Mouse (Mus musculus): ENCODE measurements at regions not wholly inside any gene's neighbourhood (a gene's known extent, or its start where the extent isn't known, plus 50 kb on each side); places are given as distances from the start of the nearest gene placed in this dataset.

- WGBS: 69% methylated on average over 4 of the region's 4 CpGs
- TF ChIP-seq POLR2A (IDR thresholded peaks at IDR 0.05; ENCODE audit: low read depth, low read length): no peak
- no peak for TF ChIP-seq CTCF (IDR thresholded peaks at IDR 0.05; ENCODE audit: extremely low read depth, insufficient read length, insufficient replicate concordance, low read depth, low read length)
- Histone ChIP-seq H3K4me1 (ENCODE audit: control insufficient read depth, insufficient read depth, insufficient read length, low read length) (no peaks in the 10 kb centered on the region), H3K27ac (ENCODE audit: insufficient read depth, low read depth, low read length) (no peak overlapping the region), H3K27me3 (ENCODE audit: control insufficient read depth, insufficient read depth, low read length) (no peaks in the 10 kb centered on the region), H3K36me3 (ENCODE audit: control insufficient read depth, insufficient read depth, low read length) (no peaks in the 10 kb centered on the region), H3K4me3 (ENCODE audit: low read depth, low read length) (no peak overlapping the region)
Observed at GRCm38 (mm10) chr17:63575316-63576007, 75.6 kb upstream of the Fbxl17 start.

DNA sequence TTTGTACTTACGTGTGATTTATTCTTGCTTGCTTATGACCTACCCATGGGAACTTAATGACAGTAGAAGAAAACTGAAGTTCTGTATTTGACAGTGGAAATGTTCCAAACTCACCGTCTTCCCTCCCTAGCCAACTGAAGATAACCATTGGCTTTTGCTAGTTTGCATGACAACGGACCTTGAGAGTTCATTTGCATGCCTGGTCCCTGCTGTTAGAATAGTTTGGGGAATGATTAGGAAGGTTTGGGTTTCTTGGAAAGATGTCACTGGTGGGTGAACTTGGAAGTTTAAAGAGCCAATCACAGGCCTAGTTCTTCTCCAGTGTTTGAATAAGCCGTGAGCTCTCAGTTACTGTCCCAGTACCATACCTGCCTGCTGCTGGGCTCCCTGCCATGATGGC lies 83.1 kb upstream of the Fbxl17 start:
- TF ChIP-seq POLR2A (IDR thresholded peaks at IDR 0.05; ENCODE audit: low read depth, low read length) (no peak), CTCF (IDR thresholded peaks at IDR 0.05; ENCODE audit: extremely low read depth, insufficient read length, insufficient replicate concordance, low read depth, low read length) (no peak)
- 70% methylated on average over 4 of the region's 4 CpGs for WGBS
- H3K4me1 ChIP-seq (ENCODE audit: control insufficient read depth, insufficient read depth, insufficient read length, low read length): no peaks in the 10 kb centered on the region

DNA sequence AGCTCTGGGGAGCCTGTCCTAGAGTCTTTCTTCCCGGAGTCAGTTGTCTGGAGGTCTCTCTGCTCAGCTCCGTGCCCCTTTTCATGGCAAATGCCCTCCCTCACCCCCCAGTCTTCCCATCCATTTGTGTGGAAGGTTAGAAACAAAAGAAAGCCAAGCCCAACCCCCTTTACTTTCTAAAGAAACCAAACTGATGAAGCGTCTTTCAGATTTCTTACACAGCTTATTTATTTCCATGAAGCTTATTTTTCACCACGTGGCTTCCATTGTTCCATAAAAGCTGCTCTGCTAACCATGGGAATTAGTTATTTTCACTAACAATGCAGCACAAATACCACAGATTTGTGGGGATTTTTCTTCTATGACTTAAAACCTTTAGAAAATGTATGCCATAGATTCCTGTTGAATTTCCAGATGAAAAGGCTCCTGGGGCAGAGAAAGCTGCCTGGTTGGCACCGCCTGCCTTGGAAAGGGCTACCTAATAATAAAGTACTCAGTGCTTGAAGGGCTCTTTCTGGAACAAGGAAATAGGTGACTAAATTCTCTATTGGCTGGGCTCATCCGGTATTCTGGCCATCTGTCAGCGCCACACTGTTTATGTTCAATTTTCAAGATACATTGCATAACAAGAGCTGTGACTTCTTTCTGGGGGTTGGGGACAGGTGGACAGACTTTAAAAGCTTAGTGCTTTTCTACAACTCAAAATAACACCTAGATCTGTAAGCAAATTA lies 107.4 kb upstream of the Fbxl17 start:
- WGBS: 67% methylated on average over 7 of the region's 7 CpGs
- H3K4me3 ChIP-seq (ENCODE audit: low read depth, low read length): no peak overlapping the region

More for the DNA sequence above, 83.1 kb upstream of the Fbxl17 start:
- Histone ChIP-seq H3K4me3 (ENCODE audit: low read depth, low read length) (no peak overlapping the region), H3K27ac (ENCODE audit: insufficient read depth, low read depth, low read length) (no peak overlapping the region), H3K27me3 (ENCODE audit: control insufficient read depth, insufficient read depth, low read length) (no peaks in the 10 kb centered on the region), H3K36me3 (ENCODE audit: control insufficient read depth, insufficient read depth, low read length) (no peaks in the 10 kb centered on the region)

DNA sequence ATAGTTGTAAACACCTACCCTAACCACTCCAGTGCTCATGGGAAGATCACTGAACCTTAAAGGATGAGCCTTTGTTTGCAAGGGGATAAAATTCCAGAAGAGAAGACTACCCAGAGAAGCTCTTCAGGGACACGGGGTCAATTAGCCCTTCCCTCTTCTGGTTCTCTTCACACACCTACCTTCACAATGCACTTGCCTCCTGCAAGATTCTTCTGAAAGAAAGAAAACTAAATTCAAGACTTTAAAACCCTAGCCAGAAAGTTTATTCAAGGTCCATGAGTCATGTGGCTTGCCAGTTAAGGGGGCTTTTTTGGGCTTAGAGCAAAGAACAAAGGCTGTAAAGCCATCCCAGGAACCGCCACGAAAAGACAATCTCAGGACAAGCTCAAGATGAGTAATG lies 122.9 kb upstream of the Fbxl17 start:
- TF ChIP-seq POLR2A (IDR thresholded peaks at IDR 0.05; ENCODE audit: low read depth, low read length) (no peak), CTCF (IDR thresholded peaks at IDR 0.05; ENCODE audit: extremely low read depth, insufficient read length, insufficient replicate concordance, low read depth, low read length) (no peak)
- no peaks in the 10 kb centered on the region for H3K4me1 ChIP-seq (ENCODE audit: control insufficient read depth, insufficient read depth, insufficient read length, low read length)
- WGBS: 19% methylated on average over 3 of the region's 3 CpGs

More for the DNA sequence above, 107.4 kb upstream of the Fbxl17 start:
- no peaks in the 10 kb centered on the region for H3K36me3 ChIP-seq (ENCODE audit: control insufficient read depth, insufficient read depth, low read length)
- no peaks in the 10 kb centered on the region for H3K4me1 ChIP-seq (ENCODE audit: control insufficient read depth, insufficient read depth, insufficient read length, low read length)
- no peaks in the 10 kb centered on the region for H3K27me3 ChIP-seq (ENCODE audit: control insufficient read depth, insufficient read depth, low read length)
- no peak overlapping the region for H3K27ac ChIP-seq (ENCODE audit: insufficient read depth, low read depth, low read length)
- no peak for TF ChIP-seq POLR2A (IDR thresholded peaks at IDR 0.05; ENCODE audit: low read depth, low read length)
- TF ChIP-seq CTCF (IDR thresholded peaks at IDR 0.05; ENCODE audit: extremely low read depth, insufficient read length, insufficient replicate concordance, low read depth, low read length): no peak

DNA sequence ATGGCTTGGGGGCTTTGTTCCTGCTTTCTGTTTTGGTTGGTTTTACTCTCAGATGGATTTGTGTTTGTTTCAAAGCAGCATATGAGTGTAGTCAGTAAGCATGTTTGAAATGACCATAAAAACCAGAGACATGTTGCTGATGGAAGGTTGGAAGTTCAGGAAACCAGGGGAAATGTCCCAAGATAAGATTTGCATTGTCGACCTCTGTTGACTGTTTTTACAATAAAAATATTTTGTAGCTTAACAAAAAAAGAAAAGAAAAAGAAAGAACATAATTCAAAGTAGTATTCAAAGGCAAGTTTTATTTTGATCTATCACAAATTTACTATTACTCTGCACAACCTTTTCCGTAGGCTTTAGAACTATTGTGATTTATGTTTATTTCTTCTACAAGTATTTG lies 137.8 kb upstream of the Fbxl17 start:
- H3K36me3 ChIP-seq (ENCODE audit: control insufficient read depth, insufficient read depth, low read length): no peaks in the 10 kb centered on the region
- no peaks in the 10 kb centered on the region for H3K27me3 ChIP-seq (ENCODE audit: control insufficient read depth, insufficient read depth, low read length)
- WGBS: 71% methylated on average over 2 of the region's 2 CpGs
- TF ChIP-seq POLR2A (IDR thresholded peaks at IDR 0.05; ENCODE audit: low read depth, low read length) (no peak), CTCF (IDR thresholded peaks at IDR 0.05; ENCODE audit: extremely low read depth, insufficient read length, insufficient replicate concordance, low read depth, low read length) (no peak)
- no peaks in the 10 kb centered on the region for H3K4me1 ChIP-seq (ENCODE audit: control insufficient read depth, insufficient read depth, insufficient read length, low read length)
- H3K27ac ChIP-seq (ENCODE audit: insufficient read depth, low read depth, low read length): no peak overlapping the region
- H3K4me3 ChIP-seq (ENCODE audit: low read depth, low read length): no peak overlapping the region

More for the DNA sequence above, 122.9 kb upstream of the Fbxl17 start:
- Histone ChIP-seq H3K36me3 (ENCODE audit: control insufficient read depth, insufficient read depth, low read length) (no peaks in the 10 kb centered on the region), H3K27ac (ENCODE audit: insufficient read depth, low read depth, low read length) (no peak overlapping the region), H3K4me3 (ENCODE audit: low read depth, low read length) (no peak overlapping the region), H3K27me3 (ENCODE audit: control insufficient read depth, insufficient read depth, low read length) (no peaks in the 10 kb centered on the region)

DNA sequence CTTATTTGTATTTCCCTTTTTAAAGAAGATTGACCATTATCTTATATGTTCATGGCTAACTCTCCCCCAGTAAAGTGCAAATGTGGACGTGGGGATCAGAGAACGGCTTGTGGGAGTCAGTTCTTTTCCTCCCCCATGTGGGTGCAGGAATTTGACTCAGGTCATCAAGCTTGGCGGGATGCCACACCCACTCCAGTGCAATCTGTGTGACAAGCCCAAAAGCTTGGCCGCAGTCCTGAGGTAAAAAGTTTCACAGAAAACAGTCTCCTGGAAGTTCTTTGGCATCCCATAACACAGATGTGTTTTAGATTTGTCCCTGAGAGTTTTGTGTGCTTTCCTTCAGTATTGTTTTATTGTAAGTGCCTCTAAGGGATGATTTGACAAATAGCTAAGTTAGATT lies 144.6 kb upstream of the Fbxl17 start:
- no peak for TF ChIP-seq CTCF (IDR thresholded peaks at IDR 0.05; ENCODE audit: extremely low read depth, insufficient read length, insufficient replicate concordance, low read depth, low read length)
- no peak for TF ChIP-seq POLR2A (IDR thresholded peaks at IDR 0.05; ENCODE audit: low read depth, low read length)
- 80% methylated on average over 4 of the region's 4 CpGs for WGBS

GRCm38 (mm10) chr17:63657687-63658086 lies 157.9 kb upstream of the Fbxl17 start:
- no peak overlapping the region for H3K4me3 ChIP-seq (ENCODE audit: low read depth, low read length)
- no peaks in the 10 kb centered on the region for H3K36me3 ChIP-seq (ENCODE audit: control insufficient read depth, insufficient read depth, low read length)
- no peaks in the 10 kb centered on the region for H3K27me3 ChIP-seq (ENCODE audit: control insufficient read depth, insufficient read depth, low read length)
- 69% methylated on average over 6 of the region's 6 CpGs for WGBS
- H3K27ac ChIP-seq (ENCODE audit: insufficient read depth, low read depth, low read length): no peak overlapping the region
- H3K4me1 ChIP-seq (ENCODE audit: control insufficient read depth, insufficient read depth, insufficient read length, low read length): no peaks in the 10 kb centered on the region
- TF ChIP-seq CTCF (IDR thresholded peaks at IDR 0.05; ENCODE audit: extremely low read depth, insufficient read length, insufficient replicate concordance, low read depth, low read length) (no peak), POLR2A (IDR thresholded peaks at IDR 0.05; ENCODE audit: low read depth, low read length) (no peak)

More for the DNA sequence above, 144.6 kb upstream of the Fbxl17 start:
- Histone ChIP-seq H3K4me3 (ENCODE audit: low read depth, low read length) (no peak overlapping the region), H3K27me3 (ENCODE audit: control insufficient read depth, insufficient read depth, low read length) (no peaks in the 10 kb centered on the region), H3K36me3 (ENCODE audit: control insufficient read depth, insufficient read depth, low read length) (no peaks in the 10 kb centered on the region), H3K27ac (ENCODE audit: insufficient read depth, low read depth, low read length) (no peak overlapping the region), H3K4me1 (ENCODE audit: control insufficient read depth, insufficient read depth, insufficient read length, low read length) (no peaks in the 10 kb centered on the region)
